Mouse (Mus musculus) liver, postnatal 0 days (tissue): ENCODE measurements around the gene Radil. TPM values are rescaled to one million over a fixed set of nuclear protein-coding genes. Genes with fewer than 3 reads are reported as not detected.

Experiments
- ATAC-seq: fragments of 200-750 bp; cut with Nextera tagmentation; 2 replicates; pipeline ENCODE4 v1.8.0; 2017; ENCODE audit warnings: mild to moderate bottlenecking, moderate library complexity
- DNase-seq: peaks from one replicate; pipeline ENCODE4 v3.0.0-alpha.2; 2016
- H3K27ac ChIP-seq: fragments of 300-500 bp; sonication (generic); 2 replicates; pipeline ENCODE4 v1.5.1; 2014; ENCODE audit warnings: antibody characterized with exemption, moderate library complexity, mild to moderate bottlenecking, low read depth
- H3K27me3 ChIP-seq: fragments of 300-500 bp; sonication (generic); 2 replicates; pipeline ENCODE4 v1.6.1; 2014; ENCODE audit warnings: low read length, control low read depth, mixed read lengths; ENCODE audit not compliant: insufficient read depth
- H3K36me3 ChIP-seq: fragments of 300-500 bp; sonication (generic); replicated peaks from 2 replicates; pipeline ENCODE4 v1.6.1; 2014; ENCODE audit warnings: mild to moderate bottlenecking, control low read depth, low read length, moderate library complexity, mixed read lengths; ENCODE audit not compliant: insufficient read depth
- H3K4me1 ChIP-seq: fragments of 300-500 bp; sonication (generic); 2 replicates; pipeline ENCODE4 v1.6.1; 2014; ENCODE audit warnings: antibody characterized with exemption, mild to moderate bottlenecking, control low read depth; ENCODE audit not compliant: insufficient read depth
- H3K4me2 ChIP-seq: fragments of 300-500 bp; sonication (generic); 2 replicates; pipeline ENCODE4 v1.6.1; 2014; ENCODE audit warnings: low read depth, mild to moderate bottlenecking, low read length, moderate library complexity, mixed read lengths
- H3K4me3 ChIP-seq: fragments of 300-500 bp; sonication (generic); 2 replicates; pipeline ENCODE4 v1.5.1; 2014; ENCODE audit warnings: low read depth, low read length
- H3K9ac ChIP-seq: fragments of 300-500 bp; sonication (generic); replicated peaks from 2 replicates; pipeline ENCODE4 v1.6.1; 2014; ENCODE audit warnings: mild to moderate bottlenecking, moderate library complexity
- H3K9me3 ChIP-seq: fragments of 300-500 bp; sonication (generic); 2 replicates; pipeline ENCODE4 v1.6.1; 2016; ENCODE audit warnings: mild to moderate bottlenecking, control low read depth, low read length, mixed read lengths
- CTCF ChIP-seq: sonication (generic); IDR thresholded peaks from 2 replicates; pipeline ENCODE4 v1.5.1; 2016; ENCODE audit warnings: antibody characterized with exemption, low read depth
- EP300 ChIP-seq: IDR thresholded peaks from 2 replicates; pipeline ENCODE4 v1.6.1; 2016; ENCODE audit warnings: antibody characterized with exemption, low read depth, mild to moderate bottlenecking
- WGBS: fragments of 180-500 bp; shearing (Covaris S2); extraction: QIAGEN DNeasy Blood & Tissue Kit; methylation state at CpG from one replicate; pipeline ENCODE4 v1.1.7; 2014; ENCODE audit not compliant: insufficient replicate concordance; 5-methylcytosine and 5-hydroxymethylcytosine counted together
- polyA plus RNA-seq: library from polyadenylated mRNA; unstranded; fragments of >200 nt; fragmentation: Nextera tagmentation; extraction: Ambion mirVana; gene quantifications from 2 replicates; pipeline ENCODE4 v1.2.1, GENCODE M21; 2015

The Radil gene
- polyA plus RNA-seq, 1 experiment from 2014 or later: not detected

DNA sequence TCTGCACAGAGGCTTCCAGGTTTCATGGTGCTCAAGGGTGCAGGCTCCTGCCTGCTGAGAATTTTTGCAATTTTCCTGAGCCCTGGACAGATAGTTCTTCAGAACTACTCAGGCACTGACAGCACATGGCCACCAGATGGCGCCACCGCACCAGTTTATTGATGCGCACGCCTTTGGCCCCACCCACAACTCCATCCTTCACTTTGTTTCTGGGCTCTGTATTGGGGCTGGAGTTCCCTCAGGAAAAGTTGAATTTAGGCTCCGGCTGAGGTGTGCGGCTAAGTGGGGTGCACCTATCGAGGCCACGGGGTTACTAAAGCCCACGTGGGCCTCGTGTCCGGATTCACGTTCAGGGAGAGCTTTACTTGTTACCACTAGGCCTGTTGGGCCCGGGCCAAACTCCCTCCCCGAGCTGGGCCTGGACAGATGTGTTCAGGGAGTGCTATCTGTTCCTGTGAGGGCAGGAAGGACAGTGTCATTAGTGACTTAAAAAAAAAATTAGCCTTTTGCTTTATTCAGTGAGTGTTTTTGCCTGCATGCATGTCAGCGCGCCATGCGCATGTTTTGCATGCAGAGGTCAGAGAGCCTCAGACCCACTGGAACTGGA, 72.0 kb downstream of the Radil start:
- H3K27ac ChIP-seq: no peak overlapping the region
- no peaks in the 10 kb centered on the region for H3K9me3 ChIP-seq
- peak; percentile 64 for ATAC-seq
- peak; percentile 85 for DNase-seq
- peaks cover 6% of the 10 kb centered on the region for H3K36me3 ChIP-seq
- TF ChIP-seq EP300: no peak
- TF ChIP-seq CTCF: peak; percentile 94
- H3K4me2 ChIP-seq: peak overlapping the region; percentile 31
- 37% methylated on average over 17 of the region's 17 CpGs for WGBS
- H3K27me3 ChIP-seq: no peaks in the 10 kb centered on the region
- no peaks in the 10 kb centered on the region for H3K4me1 ChIP-seq
- H3K4me3 ChIP-seq: no peak overlapping the region
- no peak overlapping the region for H3K9ac ChIP-seq

DNA sequence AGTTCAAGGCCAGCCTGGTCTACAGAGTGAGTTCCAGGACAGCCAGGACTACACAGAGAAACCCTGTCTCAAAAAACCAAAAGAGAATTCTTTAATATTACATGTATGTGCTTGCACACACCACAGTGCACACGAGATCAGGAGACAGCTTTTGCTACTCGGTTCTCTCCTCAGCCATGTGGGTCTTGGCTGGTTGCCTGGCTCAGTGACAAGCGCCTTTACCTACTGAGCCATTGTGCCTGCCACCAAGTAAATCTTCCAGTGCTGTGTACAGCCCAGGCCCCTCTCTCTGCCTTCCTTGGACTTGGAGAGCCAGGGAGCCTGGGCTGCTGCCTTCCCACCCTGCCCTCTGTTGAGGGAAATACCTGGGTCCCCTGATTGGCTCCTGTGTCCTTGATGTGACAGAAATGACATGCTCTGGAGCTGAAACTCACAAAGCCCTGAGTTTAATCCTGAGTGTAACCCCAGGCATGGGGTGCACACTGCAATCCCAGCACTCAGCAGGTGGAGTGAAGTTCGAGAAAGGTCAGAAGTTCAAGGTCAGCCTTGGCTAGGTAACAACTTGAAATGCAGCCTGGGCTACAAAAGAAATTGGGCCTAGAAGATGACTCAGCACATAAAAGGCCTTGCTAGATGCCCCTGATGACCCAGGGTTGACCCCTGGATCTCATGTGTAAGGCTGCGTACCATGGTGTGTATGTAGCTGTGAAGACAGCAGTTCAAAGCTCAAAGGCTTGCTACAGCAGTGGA, 72.9 kb downstream of the Radil start:
- no peaks in the 10 kb centered on the region for H3K9me3 ChIP-seq
- H3K36me3 ChIP-seq: peaks cover 6% of the 10 kb centered on the region
- no peak for ATAC-seq
- H3K9ac ChIP-seq: no peak overlapping the region
- no peak overlapping the region for H3K27ac ChIP-seq
- H3K4me2 ChIP-seq: no peak overlapping the region
- no peaks in the 10 kb centered on the region for H3K27me3 ChIP-seq
- no peak for DNase-seq
- H3K4me1 ChIP-seq: no peaks in the 10 kb centered on the region
- H3K4me3 ChIP-seq: no peak overlapping the region
- no peak for TF ChIP-seq EP300
- TF ChIP-seq CTCF: no peak
- WGBS: 78% methylated on average over 5 of the region's 5 CpGs

DNA sequence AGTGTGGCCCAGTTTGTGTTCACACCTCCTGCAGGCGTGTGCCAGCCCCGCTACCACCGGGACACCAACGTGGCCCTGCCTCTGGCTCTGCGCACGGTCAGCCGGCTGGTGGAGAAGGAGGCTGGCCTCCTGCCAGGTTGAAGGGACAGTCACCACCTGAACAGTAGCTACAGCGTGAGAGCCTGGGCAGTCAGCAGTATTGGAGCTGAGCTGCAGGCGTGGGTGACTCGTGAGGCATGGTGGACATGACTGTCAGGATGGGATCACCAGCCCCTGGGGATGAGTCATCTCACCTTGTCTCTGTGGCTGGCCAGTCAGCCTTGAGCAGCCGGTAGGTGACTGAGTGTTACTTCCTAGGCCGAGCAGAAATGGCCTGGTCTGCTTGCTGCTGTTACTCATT, 73.6 kb downstream of the Radil start:
- Histone ChIP-seq H3K27me3 (no peaks in the 10 kb centered on the region), H3K4me3 (no peak overlapping the region), H3K9ac (no peak overlapping the region), H3K4me1 (no peaks in the 10 kb centered on the region), H3K9me3 (no peaks in the 10 kb centered on the region), H3K4me2 (no peak overlapping the region), H3K36me3 (peaks cover 7% of the 10 kb centered on the region), H3K27ac (no peak overlapping the region)
- ATAC-seq (no peak), DNase-seq (no peak)
- TF ChIP-seq EP300 (no peak), CTCF (no peak)
- WGBS: 77% methylated on average over 12 of the region's 12 CpGs

DNA sequence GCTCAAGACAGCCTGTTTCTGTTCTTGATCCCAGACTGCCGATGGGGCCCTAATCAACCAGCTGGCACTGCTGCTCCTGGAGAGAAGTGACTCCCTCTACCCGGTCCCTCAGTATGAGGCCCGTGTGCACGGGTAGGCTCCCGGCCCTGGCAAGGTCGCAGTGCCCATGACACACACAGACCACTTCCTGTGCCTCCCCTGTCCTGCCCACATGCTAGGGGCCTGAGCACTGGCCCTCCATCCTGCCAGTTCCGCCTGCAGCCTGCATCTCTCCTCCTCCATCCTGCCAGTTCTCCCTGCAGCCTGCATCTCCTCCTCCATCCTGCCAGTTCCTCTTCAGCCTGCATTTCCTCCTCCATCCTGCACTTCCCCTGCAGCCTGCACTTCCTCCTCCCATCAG, 75.2 kb downstream of the Radil start:
- Histone ChIP-seq H3K4me1 (no peaks in the 10 kb centered on the region), H3K27me3 (no peaks in the 10 kb centered on the region), H3K27ac (no peak overlapping the region), H3K9me3 (no peaks in the 10 kb centered on the region), H3K4me3 (no peak overlapping the region), H3K36me3 (peaks cover 10% of the 10 kb centered on the region), H3K9ac (no peak overlapping the region), H3K4me2 (no peak overlapping the region)
- WGBS: 55% methylated on average over 4 of the region's 7 CpGs
- no peak for DNase-seq
- no peak for TF ChIP-seq EP300
- TF ChIP-seq CTCF: no peak
- no peak for ATAC-seq

DNA sequence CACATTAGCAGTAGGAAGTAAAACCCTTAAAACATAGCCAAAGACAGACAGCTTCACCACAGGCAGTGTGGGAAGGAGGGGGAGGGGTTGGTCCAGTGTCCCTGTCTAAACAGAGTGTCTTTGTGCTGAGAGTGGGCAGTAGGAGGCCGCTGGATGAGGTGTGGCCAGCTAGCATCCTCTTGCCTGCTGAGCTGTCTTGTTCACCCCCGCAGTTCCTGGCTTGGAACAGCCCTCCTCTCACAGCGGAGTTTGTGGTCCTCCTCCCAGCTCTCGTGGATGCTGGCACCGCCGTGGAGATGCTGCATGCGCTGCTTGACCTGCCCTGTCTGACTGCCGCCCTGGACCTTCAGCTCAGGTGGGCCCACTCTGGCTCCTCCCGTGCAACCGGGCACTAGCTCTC, 77.2 kb downstream of the Radil start:
- no peak for DNase-seq
- Histone ChIP-seq H3K27ac (no peak overlapping the region), H3K4me2 (no peak overlapping the region), H3K36me3 (peaks cover 22% of the 10 kb centered on the region), H3K4me3 (no peak overlapping the region), H3K9me3 (no peaks in the 10 kb centered on the region), H3K27me3 (no peaks in the 10 kb centered on the region), H3K4me1 (no peaks in the 10 kb centered on the region), H3K9ac (no peak overlapping the region)
- TF ChIP-seq CTCF (no peak), EP300 (no peak)
- ATAC-seq: no peak
- 86% methylated on average over 10 of the region's 10 CpGs for WGBS

DNA sequence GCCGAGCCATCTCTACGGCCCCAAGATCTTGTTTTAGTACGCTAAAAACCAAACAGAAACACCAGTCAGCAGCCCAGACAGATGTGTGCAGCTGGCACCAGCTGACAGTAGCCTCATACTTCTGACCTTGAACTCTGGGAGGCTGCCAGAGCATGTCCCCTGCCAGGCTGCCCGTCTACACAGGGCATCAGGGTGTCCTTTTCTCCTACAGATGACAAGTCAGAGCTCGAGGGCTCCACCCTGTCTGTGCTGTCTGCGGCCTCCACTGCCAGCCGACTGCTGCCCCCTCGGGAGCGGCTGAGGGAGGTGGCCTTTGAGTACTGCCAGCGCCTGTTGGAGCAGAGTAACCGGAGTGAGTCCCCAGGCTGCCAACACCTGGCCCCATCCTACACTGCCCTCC, 81.1 kb downstream of the Radil start:
- DNase-seq (no peak), ATAC-seq (no peak)
- Histone ChIP-seq H3K9me3 (no peaks in the 10 kb centered on the region), H3K9ac (no peak overlapping the region), H3K27ac (no peak overlapping the region), H3K36me3 (peaks cover 26% of the 10 kb centered on the region), H3K27me3 (no peaks in the 10 kb centered on the region), H3K4me1 (peaks cover 5% of the 10 kb centered on the region), H3K4me3 (no peak overlapping the region), H3K4me2 (no peak overlapping the region)
- TF ChIP-seq EP300 (no peak), CTCF (no peak)
- WGBS: 90% methylated on average over 11 of the region's 11 CpGs
